Mouse (Mus musculus) cerebellum, adult 2 months (tissue): ENCODE measurements at regions not wholly inside any gene's neighbourhood (a gene's known extent, or its start where the extent isn't known, plus 50 kb on each side); places are given as distances from the start of the nearest gene placed in this dataset.

Experiments used
- DNase-seq, 2 experiments: peaks; one replicate each; pipeline ENCODE4 v3.0.0; 2021
- H3K27ac ChIP-seq: fragments of 200-500 bp; 2 replicates; pipeline ENCODE4 v1.5.1; 2012; ENCODE audit warnings: low read length, control low read depth, inconsistent platforms; ENCODE audit not compliant: insufficient read depth
- H3K27me3 ChIP-seq: fragments of 200-500 bp; 2 replicates; pipeline ENCODE4 v1.6.1; 2012; ENCODE audit warnings: inconsistent platforms, mild to moderate bottlenecking, low read length, moderate library complexity; ENCODE audit not compliant: control insufficient read depth, insufficient read depth
- H3K4me1 ChIP-seq: fragments of 200-500 bp; 2 replicates; pipeline ENCODE4 v1.6.1; 2011; ENCODE audit warnings: low read length; ENCODE audit not compliant: control insufficient read depth, insufficient read depth
- H3K4me3 ChIP-seq: fragments of 200-500 bp; replicated peaks from 2 replicates; pipeline ENCODE3; 2011; ENCODE audit warnings: mild to moderate bottlenecking, low read depth, low read length, control low read depth; ENCODE audit not compliant: insufficient read depth
- CTCF ChIP-seq: fragments of 200-500 bp; IDR thresholded peaks from 2 replicates; pipeline ENCODE4 v1.5.1; 2011; ENCODE audit warnings: low read depth, mild to moderate bottlenecking, control low read depth, low read length, moderate library complexity, borderline replicate concordance; ENCODE audit not compliant: insufficient read depth
- POLR2A ChIP-seq: fragments of 200-500 bp; IDR thresholded peaks from 2 replicates; pipeline ENCODE4 v1.6.1; 2011; ENCODE audit warnings: low read length, control low read depth, borderline replicate concordance; ENCODE audit not compliant: insufficient read depth
- WGBS: fragments of 180-500 bp; shearing (Covaris S2); methylation state at CpG from one replicate; pipeline ENCODE4 v1.1.7; 2018; 5-methylcytosine and 5-hydroxymethylcytosine counted together

GRCm38 (mm10) chr16:92969036-92969435 is 143.1 kb upstream of the Runx1 start:
- H3K4me3 ChIP-seq: no peak overlapping the region
- DNase-seq: no peak
- H3K27ac ChIP-seq: no peak overlapping the region
- no peak for TF ChIP-seq POLR2A
- TF ChIP-seq CTCF: no peak
- H3K4me1 ChIP-seq: peaks cover 9% of the 10 kb centered on the region
- WGBS: 62% methylated on average over 5 of the region's 5 CpGs
- H3K27me3 ChIP-seq: no peaks in the 10 kb centered on the region

GRCm38 (mm10) chr16:92966069-92966866 is 140.3 kb upstream of the Runx1 start:
- peaks cover 6% of the 10 kb centered on the region; the same call in 1 of the 2 replicates for H3K4me1 ChIP-seq
- no peak overlapping the region for H3K4me3 ChIP-seq
- no peak for DNase-seq
- H3K27ac ChIP-seq: no peak overlapping the region
- H3K27me3 ChIP-seq: no peaks in the 10 kb centered on the region
- no peak for TF ChIP-seq CTCF
- no peak for TF ChIP-seq POLR2A
- 98% methylated on average over 10 of the region's 10 CpGs for WGBS

GRCm38 (mm10) chr16:92965651-92966050 is 139.7 kb upstream of the Runx1 start:
- Histone ChIP-seq H3K4me1 (peaks cover 6% of the 10 kb centered on the region; the same call in 1 of the 2 replicates), H3K27me3 (no peaks in the 10 kb centered on the region), H3K27ac (no peak overlapping the region), H3K4me3 (no peak overlapping the region)
- TF ChIP-seq POLR2A: no peak
- no peak for TF ChIP-seq CTCF
- 78% methylated on average over 3 of the region's 3 CpGs for WGBS
- DNase-seq: no peak

GRCm38 (mm10) chr16:92963582-92963981 is 137.6 kb upstream of the Runx1 start:
- TF ChIP-seq CTCF (no peak), POLR2A (no peak)
- Histone ChIP-seq H3K4me3 (no peak overlapping the region), H3K27ac (no peak overlapping the region), H3K4me1 (no peaks in the 10 kb centered on the region), H3K27me3 (no peaks in the 10 kb centered on the region)
- DNase-seq: no peak
- WGBS: 84% methylated on average over 4 of the region's 4 CpGs

GRCm38 (mm10) chr16:92961361-92961760 is 135.4 kb upstream of the Runx1 start:
- Histone ChIP-seq H3K27me3 (no peaks in the 10 kb centered on the region), H3K4me1 (no peaks in the 10 kb centered on the region), H3K4me3 (no peak overlapping the region), H3K27ac (no peak overlapping the region)
- TF ChIP-seq CTCF (no peak), POLR2A (no peak)
- DNase-seq: no peak
- WGBS: 78% methylated on average over 3 of the region's 3 CpGs

- 93% methylated on average over 7 of the region's 7 CpGs for WGBS
- DNase-seq: no peak
- H3K4me3 ChIP-seq: no peak overlapping the region
- TF ChIP-seq POLR2A (no peak), CTCF (no peak)
- no peaks in the 10 kb centered on the region for H3K27me3 ChIP-seq
- H3K4me1 ChIP-seq: no peaks in the 10 kb centered on the region
- no peak overlapping the region for H3K27ac ChIP-seq
These were observed 134.8 kb upstream of the Runx1 start for GRCm38 (mm10) chr16:92960740-92961139.

- no peak for DNase-seq
- Histone ChIP-seq H3K27me3 (no peaks in the 10 kb centered on the region), H3K27ac (no peak overlapping the region), H3K4me3 (no peak overlapping the region), H3K4me1 (peaks cover 3% of the 10 kb centered on the region; the same call in 1 of the 2 replicates)
- TF ChIP-seq POLR2A (no peak), CTCF (no peak)
- 92% methylated on average over 8 of the region's 8 CpGs for WGBS
These were observed 133.0 kb upstream of the Runx1 start for GRCm38 (mm10) chr16:92958967-92959366.

- Histone ChIP-seq H3K27ac (no peak overlapping the region), H3K27me3 (no peaks in the 10 kb centered on the region), H3K4me3 (no peak overlapping the region), H3K4me1 (peaks cover 3% of the 10 kb centered on the region)
- DNase-seq: no peak
- TF ChIP-seq POLR2A: no peak
- no peak for TF ChIP-seq CTCF
- 58% methylated on average over 6 of the region's 6 CpGs for WGBS
These were observed 132.2 kb upstream of the Runx1 start for GRCm38 (mm10) chr16:92958146-92958545.
